Mouse (Mus musculus) G1E (cell line): ENCODE measurements at regions not wholly inside any gene's neighbourhood (a gene's known extent, or its start where the extent isn't known, plus 50 kb on each side); places are given as distances from the start of the nearest gene placed in this dataset.

Source experiments
- CTCF ChIP-seq: IDR thresholded peaks from 2 replicates; pipeline ENCODE4 v1.5.1; 2012; ENCODE audit warnings: low read depth, low read length, inconsistent platforms, mixed read lengths
- GATA1 ChIP-seq: IDR thresholded peaks from 2 replicates; pipeline ENCODE4 v1.6.1; 2012; ENCODE audit warnings: borderline replicate concordance, low read length, inconsistent platforms, mixed read lengths
- POLR2AphosphoS5 ChIP-seq: IDR thresholded peaks from 2 replicates; pipeline ENCODE4 v1.6.1; 2012; ENCODE audit warnings: low read depth, low read length, inconsistent platforms; ENCODE audit not compliant: insufficient replicate concordance
- TAL1 ChIP-seq: conservative IDR thresholded peaks from 2 replicates; pipeline ENCODE4 v1.6.1; 2012; ENCODE audit warnings: low read depth, low read length, inconsistent platforms, mixed read lengths

GRCm38 (mm10) chr13:46201029-46201599, 72.4 kb upstream of the Stmnd1 start:
- TF ChIP-seq CTCF (no peak), TAL1 (no peak), POLR2AphosphoS5 (no peak), GATA1 (no peak)
